In genomic region chr3:127894981-127895779, GRCm38 (mm10) we compare ENCODE assay signal across 8 mouse cellular contexts. TPM values are rescaled to one million over a fixed set of nuclear protein-coding genes. Genes with fewer than 3 reads are reported as not detected.
DNase-seq lines count a peak whose midpoint lies in the region; ATAC-seq and TF ChIP-seq lines count a peak whose summit lies in the region.

No protein-coding gene starts in this region.

- H3K9ac ChIP-seq in embryonic facial prominence, embryonic 14.5 days (ENCODE audit: low read depth, low read length): peak overlapping the region; percentile 63
- peak overlapping the region; percentile 72 for H3K9ac ChIP-seq in limb, embryonic 13.5 days
- peak overlapping the region; percentile 75 for H3K9ac ChIP-seq in neural tube, embryonic 13.5 days

- DNase-seq in left cerebral cortex, adult 2 months (ENCODE audit: extremely low spot score in 1 of 2, low spot score in 2 of 2): no peak
- DNase-seq in left cerebral cortex, adult 18-20 months (ENCODE audit: low spot score in 2 of 2): no peak
- DNase-seq in embryonic facial prominence, embryonic 14.5 days (ENCODE audit: low spot score): no peak
- DNase-seq in gastrocnemius, postnatal 25 days: no peak
- DNase-seq in embryo, embryonic 10.5 days (ENCODE audit: low spot score): no peak

- no peaks in the 10 kb centered on the region for H3K36me3 ChIP-seq in embryonic facial prominence, embryonic 14.5 days (ENCODE audit: control insufficient read depth, insufficient read depth, low read length)
- no peaks in the 10 kb centered on the region for H3K36me3 ChIP-seq in limb, embryonic 13.5 days
- no peaks in the 10 kb centered on the region for H3K36me3 ChIP-seq in neural tube, embryonic 13.5 days

- no peak for ATAC-seq in embryonic facial prominence, embryonic 14.5 days (ENCODE audit: low read depth)
- ATAC-seq in limb, embryonic 13.5 days (ENCODE audit: low FRiP score, low read depth): no peak
- no peak for ATAC-seq in neural tube, embryonic 13.5 days (ENCODE audit: low read depth)
- no peak for ATAC-seq in megakaryocyte-erythroid progenitor cell, adult 5-6 weeks (replicated peaks; ENCODE audit: low FRiP score, low TSS enrichment, poor library complexity, severe bottlenecking)

- peaks cover 7% of the 10 kb centered on the region for H3K27me3 ChIP-seq in embryonic facial prominence, embryonic 14.5 days (replicated peaks; ENCODE audit: control insufficient read depth, insufficient read depth, low read length)
- peaks cover 36% of the 10 kb centered on the region for H3K27me3 ChIP-seq in limb, embryonic 13.5 days
- H3K27me3 ChIP-seq in neural tube, embryonic 13.5 days: peaks cover 14% of the 10 kb centered on the region; the same call in 1 of the 2 replicates

- 0 out of 2 replicates have a peak overlapping the region, but pooled peaks have one; percentile 24 for H3K27ac ChIP-seq in left cerebral cortex, adult 2 months
- no peak overlapping the region for H3K27ac ChIP-seq in embryonic facial prominence, embryonic 14.5 days (replicated peaks; ENCODE audit: low read depth, low read length)
- H3K27ac ChIP-seq in limb, embryonic 13.5 days: no peak overlapping the region
- H3K27ac ChIP-seq in neural tube, embryonic 13.5 days (replicated peaks): no peak overlapping the region

- H3K4me2 ChIP-seq in embryonic facial prominence, embryonic 14.5 days (ENCODE audit: low read depth, low read length): peak overlapping the region; percentile 79
- H3K4me2 ChIP-seq in limb, embryonic 13.5 days (replicated peaks): peak overlapping the region; percentile 85
- peak overlapping the region; percentile 76 for H3K4me2 ChIP-seq in neural tube, embryonic 13.5 days

- WGBS in embryonic facial prominence, embryonic 14.5 days: 40% methylated on average over 7 of the region's 7 CpGs
- 42% methylated on average over 7 of the region's 7 CpGs for WGBS in limb, embryonic 13.5 days
- 42% methylated on average over 7 of the region's 7 CpGs for WGBS in neural tube, embryonic 13.5 days

- no peaks in the 10 kb centered on the region for H3K9me3 ChIP-seq in embryonic facial prominence, embryonic 14.5 days (ENCODE audit: control insufficient read depth, low read length)
- no peaks in the 10 kb centered on the region for H3K9me3 ChIP-seq in limb, embryonic 13.5 days
- H3K9me3 ChIP-seq in neural tube, embryonic 13.5 days: no peaks in the 10 kb centered on the region

- no peak for TF ChIP-seq CTCF in left cerebral cortex, adult 2 months (IDR thresholded peaks at IDR 0.05)

- no peaks in the 10 kb centered on the region for H3K4me1 ChIP-seq in embryonic facial prominence, embryonic 14.5 days (ENCODE audit: control insufficient read depth, insufficient read depth, low read length)
- H3K4me1 ChIP-seq in limb, embryonic 13.5 days: no peaks in the 10 kb centered on the region; the same call in 1 of the 2 replicates
- no peaks in the 10 kb centered on the region; the same call in 1 of the 2 replicates for H3K4me1 ChIP-seq in neural tube, embryonic 13.5 days (replicated peaks)

- H3K4me3 ChIP-seq in left cerebral cortex, adult 2 months: peak overlapping the region; percentile 65
- H3K4me3 ChIP-seq in embryonic facial prominence, embryonic 14.5 days (ENCODE audit: low read depth, low read length): peak overlapping the region; percentile 64
- H3K4me3 ChIP-seq in limb, embryonic 13.5 days: peak overlapping the region; percentile 76
- peak overlapping the region; percentile 78 for H3K4me3 ChIP-seq in neural tube, embryonic 13.5 days

- intact Hi-C loops in left cerebral cortex, adult 2 months (cut with DNase I): loop anchor here (5.0 kb wide), 1 partner anchor 43 kb away; no protein-coding TSS in a partner anchor

RNA-seq across cellular contexts. Expression of gene Fam241a, which starts 0.9 kb away (rescaled TPM):
- 1 to 10 TPM; 3.2 to 3.8 TPM for total RNA-seq in left cerebral cortex, adult 2 months (2021)
- 1 to 10 TPM; 2.3 to 2.7 TPM for total RNA-seq in left cerebral cortex, adult 18-20 months (2021)
- 9.9 and 10.1 TPM in 2 replicates for polyA plus RNA-seq in embryonic facial prominence, embryonic 14.5 days (2014; fragmentation: Nextera tagmentation; extraction: Ambion mirVana)
- 5.8 and 6.2 TPM in 2 replicates for polyA plus RNA-seq in limb, embryonic 13.5 days (2015; fragmentation: Nextera tagmentation; extraction: Ambion mirVana)
- polyA plus RNA-seq in neural tube, embryonic 13.5 days (2015; fragmentation: Nextera tagmentation; extraction: Ambion mirVana): 7.2 and 8.4 TPM in 2 replicates
- 1 to 10 TPM; 2.9 to 3.9 TPM for total RNA-seq in gastrocnemius, postnatal 25 days (2021)
- total RNA-seq in megakaryocyte-erythroid progenitor cell, adult 5-6 weeks (2014; fragmentation: Nextera tagmentation): 54.3 and 72.8 TPM in 2 replicates
- total RNA-seq in megakaryocyte-erythroid progenitor cell, adult 5-6 weeks (2017): 52.8 and 54.1 TPM in 2 replicates

RNA-seq across cellular contexts. Expression of gene Ap1ar, which starts 57.9 kb away (rescaled TPM):
- total RNA-seq in left cerebral cortex, adult 2 months (2021): 10 to 100 TPM; 81.7 to 89.0 TPM
- 10 to 100 TPM; 82.3 to 82.5 TPM for total RNA-seq in left cerebral cortex, adult 18-20 months (2021)
- polyA plus RNA-seq in embryonic facial prominence, embryonic 14.5 days (2014; fragmentation: Nextera tagmentation; extraction: Ambion mirVana): 36.2 and 40.9 TPM in 2 replicates
- polyA plus RNA-seq in limb, embryonic 13.5 days (2015; fragmentation: Nextera tagmentation; extraction: Ambion mirVana): 52.6 and 54.1 TPM in 2 replicates
- 82.7 and 93.6 TPM in 2 replicates for polyA plus RNA-seq in neural tube, embryonic 13.5 days (2015; fragmentation: Nextera tagmentation; extraction: Ambion mirVana)
- total RNA-seq in gastrocnemius, postnatal 25 days (2021): 10 to 100 TPM; 19.1 to 19.8 TPM
- total RNA-seq in megakaryocyte-erythroid progenitor cell, adult 5-6 weeks (2014; fragmentation: Nextera tagmentation): 93.2 and 102 TPM in 2 replicates
- 109 and 114 TPM in 2 replicates for total RNA-seq in megakaryocyte-erythroid progenitor cell, adult 5-6 weeks (2017)

Comparison
In these comparisons a context has a peak if more than half of its experiments do, and no peak if none do; other contexts are left out.
1. RNA of gene Fam241a, which starts 0.9 kb away (total RNA-seq): 52.8 to 72.8 TPM in megakaryocyte-erythroid progenitor cell, adult 5-6 weeks; 2.9 to 3.9 TPM in gastrocnemius, postnatal 25 days, 3.2 to 3.8 TPM in left cerebral cortex, adult 2 months and 2.3 to 2.7 TPM in left cerebral cortex, adult 18-20 months; every median in the first group is over 10 times any median in the second.
2. Peak in every context shown above with its lines, with median percentiles within 50 percentile points of each other: H3K4me3 ChIP-seq, H3K4me2 ChIP-seq and H3K9ac ChIP-seq.